Comparison of ENCODE assay signal across 20 mouse cellular contexts in the genomic region with DNA sequence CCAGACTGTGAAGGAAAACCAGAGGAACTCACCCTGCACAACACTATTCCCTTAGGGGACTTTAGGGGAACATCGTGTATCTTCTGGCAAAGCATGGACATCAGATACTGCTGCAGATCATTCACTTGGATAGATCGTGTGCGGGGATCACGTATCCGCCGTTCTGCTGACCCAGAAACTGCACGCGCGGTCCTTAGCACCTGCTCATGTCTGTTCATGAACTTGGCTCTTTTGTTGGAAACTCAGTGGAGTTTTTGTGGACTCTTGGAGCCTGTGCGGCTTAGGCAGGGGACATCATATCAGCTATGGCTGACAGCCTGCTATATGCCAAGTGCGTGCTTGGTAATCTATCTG. TPM values are rescaled to one million over a fixed set of nuclear protein-coding genes. Genes with fewer than 3 reads are reported as not detected.
"Had no signal": no experiment of that assay in that cellular context is flagged by ENCODE, and none has a peak within 500 bp of the region (broad histone marks: within the 10 kb centered on the region; RNA-seq: fewer than 3 reads in every experiment).

No protein-coding gene starts in this region.

- H3K27ac ChIP-seq: limb, embryonic 10.5 days; liver, embryonic 13.5 days; lung, embryonic 15.5 days; midbrain, embryonic 15.5 days; neural tube, embryonic 13.5 days had no signal

- DNase-seq: kidney, postnatal 10 days; liver, postnatal 0 days; lung, postnatal 14 days; right cerebral cortex, postnatal 14 days; thymus, adult 18-20 months; thymus, postnatal 25 days had no signal

- H3K4me3 ChIP-seq: limb, embryonic 10.5 days; liver, embryonic 13.5 days; lung, embryonic 15.5 days; megakaryocyte, embryonic 14.5 days; midbrain, embryonic 15.5 days; neural tube, embryonic 13.5 days had no signal

RNA-seq across cellular contexts. Expression of a gene that starts 25.9 kb away (rescaled TPM):
- total RNA-seq: layer of hippocampus, adult 8-10 months; layer of hippocampus, postnatal 14 days; left cerebral cortex, adult 18-20 months; left cerebral cortex, postnatal 14 days had no signal
- polyA plus RNA-seq: liver, embryonic 13.5 days; liver, postnatal 0 days; macrophage; midbrain, embryonic 11.5 days; midbrain, embryonic 15.5 days; neural tube, embryonic 13.5 days; small intestine, adult 2 months had no signal

RNA-seq across cellular contexts. Expression of a gene that starts 43.5 kb away (rescaled TPM):
- total RNA-seq: layer of hippocampus, adult 8-10 months; left cerebral cortex, adult 18-20 months; left cerebral cortex, postnatal 14 days had no signal
- polyA plus RNA-seq: limb, embryonic 14.5 days; liver, embryonic 13.5 days; liver, postnatal 0 days; macrophage; midbrain, embryonic 11.5 days; midbrain, embryonic 15.5 days had no signal
